Mouse (Mus musculus) layer of hippocampus, postnatal 36 days (tissue): ENCODE results near the gene Rfx7. TPM values are rescaled to one million over a fixed set of nuclear protein-coding genes. Genes with fewer than 3 reads are reported as not detected.
A peak's percentile ranks its signal among the peaks of the same experiment; 100 is the strongest.

ENCODE experiments used
- DNase-seq, 2 experiments: peaks; one replicate each; pipeline ENCODE4 v3.0.0; 2022
- total RNA-seq, 2 experiments: library from RNA; stranded (reverse); gene quantifications; 2 replicates each; pipeline ENCODE4 v1.2.3; 2021

The Rfx7 gene
- total RNA-seq, result 10 to 100 TPM; 23.1 to 25.4 TPM

GRCm38 (mm10) chr9:72531996-72532380, at the start of gene Rfx7:
TSS of gene Rfx7 (plus strand) at chr9:72532240.
- DNase-seq, result peak; percentile 77

- no peak for DNase-seq
These were observed 43.5 kb upstream of the Rfx7 start for GRCm38 (mm10) chr9:72488523-72488922.

- no peak for DNase-seq
These were observed 42.9 kb upstream of the Rfx7 start for GRCm38 (mm10) chr9:72489131-72489530.

GRCm38 (mm10) chr9:72491559-72492193, 40.4 kb upstream of the Rfx7 start:
- peak; percentile 69 to 76 for DNase-seq

GRCm38 (mm10) chr9:72492194-72492565, 39.9 kb upstream of the Rfx7 start, which contains the start of gene Tex9:
TSS of gene Tex9 (minus strand) at chr9:72492212.
- no peak for DNase-seq

- no peak for DNase-seq
These were observed 38.6 kb upstream of the Rfx7 start for GRCm38 (mm10) chr9:72493465-72493864.

- DNase-seq, result no peak
These were observed 37.9 kb upstream of the Rfx7 start for GRCm38 (mm10) chr9:72493984-72494685.

- DNase-seq, result no peak
These were observed 35.3 kb upstream of the Rfx7 start for GRCm38 (mm10) chr9:72496691-72497090.

- DNase-seq, result no peak
These were observed 34.9 kb upstream of the Rfx7 start for GRCm38 (mm10) chr9:72497171-72497570.

- DNase-seq, result peak in 1 of 2 experiments; percentile 10
These were observed 19.6 kb upstream of the Rfx7 start for GRCm38 (mm10) chr9:72512229-72512981.

- no peak for DNase-seq
These were observed 16.7 kb upstream of the Rfx7 start for GRCm38 (mm10) chr9:72515366-72515765.

- no peak for DNase-seq
These were observed 12.8 kb upstream of the Rfx7 start for GRCm38 (mm10) chr9:72519246-72519645.

GRCm38 (mm10) chr9:72520849-72521248, 11.2 kb upstream of the Rfx7 start:
- DNase-seq, result no peak

- no peak for DNase-seq
These were observed 5.9 kb upstream of the Rfx7 start for GRCm38 (mm10) chr9:72526091-72526490.

- peak; percentile 74 to 78 for DNase-seq
These were observed 1.8 kb upstream of the Rfx7 start for GRCm38 (mm10) chr9:72530237-72530636.

- peak; percentile 3 for DNase-seq
These were observed 1.2 kb upstream of the Rfx7 start for GRCm38 (mm10) chr9:72530824-72531223.

- DNase-seq, result peak; percentile 81
These were observed 597 bp upstream of the Rfx7 start for GRCm38 (mm10) chr9:72531291-72531995.

- DNase-seq, result peak; percentile 53 to 64
These were observed 495 bp downstream of the Rfx7 start for GRCm38 (mm10) chr9:72532381-72533088.

GRCm38 (mm10) chr9:72533089-72533415, 1.0 kb downstream of the Rfx7 start:
- no peak for DNase-seq

- no peak for DNase-seq
These were observed 2.9 kb downstream of the Rfx7 start for GRCm38 (mm10) chr9:72534985-72535384.

- DNase-seq, result no peak
These were observed 3.4 kb downstream of the Rfx7 start for GRCm38 (mm10) chr9:72535394-72535793.

GRCm38 (mm10) chr9:72537086-72537485, 5.0 kb downstream of the Rfx7 start:
- DNase-seq, result no peak
